Mouse (Mus musculus): Measurements from ENCODE around the gene Tmem260. TPM values are rescaled to one million over a fixed set of nuclear protein-coding genes. Genes with fewer than 3 reads are reported as not detected.

The Tmem260 gene
- total RNA-seq (2023) = 10 to 100 TPM; 19.5 to 20.0 TPM

GRCm38 (mm10) chr14:48445984-48446683 is at the start of gene Tmem260:
Gene Tmem260, plus strand, starts transcription at chr14:48446124.

Other genes starting within 250 kb of the Tmem260 start
- gene Otx2, start 227.7 kb downstream of the Tmem260 start, total RNA-seq (2023) = not detected

Measured in neutrophil, adult 59 days (primary cell).